Mouse (Mus musculus) layer of hippocampus, adult 2 months (tissue): ENCODE results near the gene Fbxw9. TPM values are rescaled to one million over a fixed set of nuclear protein-coding genes. Genes with fewer than 3 reads are reported as not detected.

Source experiments
- DNase-seq, 2 experiments: peaks; one replicate each; pipeline ENCODE4 v3.0.0; 2022; ENCODE audit warnings: low spot score in 2 of 2
- H3K27ac ChIP-seq: fragments of 200-600 bp; 2 replicates; pipeline ENCODE4 v1.8.1; 2022
- H3K4me3 ChIP-seq: fragments of 200-600 bp; 2 replicates; pipeline ENCODE4 v1.8.1; 2022; ENCODE audit warnings: mild to moderate bottlenecking
- CTCF ChIP-seq: fragments of 200-600 bp; conservative IDR thresholded peaks from 2 replicates; pipeline ENCODE4 v1.8.1; 2022; ENCODE audit warnings: antibody characterized with exemption, mild to moderate bottlenecking, moderate library complexity
- total RNA-seq, 2 experiments: library from RNA; stranded (reverse); gene quantifications; 2 replicates each; pipeline ENCODE4 v1.2.3; 2021

Fbxw9 gene
- total RNA-seq, 2 experiments from 2014 or later, result 22.6 to 23.5 TPM

DNA sequence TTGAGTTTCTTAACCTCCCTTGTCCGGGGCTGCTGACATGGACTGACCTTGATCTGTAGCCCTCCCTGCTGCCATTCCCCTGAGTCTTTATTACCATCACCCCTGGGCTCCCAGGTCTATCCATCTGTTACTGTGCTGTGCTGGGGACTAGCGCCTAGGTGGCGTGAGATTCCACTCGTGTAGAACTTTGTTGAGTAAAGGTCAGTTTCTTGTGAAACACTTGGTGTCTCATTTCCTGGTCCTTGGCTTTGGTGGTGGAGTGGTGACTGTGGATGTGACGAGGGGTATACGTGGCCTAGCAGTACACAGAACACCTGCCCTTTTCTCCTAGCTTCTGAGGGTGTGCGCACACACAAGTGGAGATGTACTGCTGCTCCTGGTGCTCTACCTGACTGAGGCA, 2.5 kb upstream of the Fbxw9 start:
- H3K27ac ChIP-seq, result no peak overlapping the region
- DNase-seq, result no peak
- no peak overlapping the region for H3K4me3 ChIP-seq
- TF ChIP-seq CTCF, result no peak

DNA sequence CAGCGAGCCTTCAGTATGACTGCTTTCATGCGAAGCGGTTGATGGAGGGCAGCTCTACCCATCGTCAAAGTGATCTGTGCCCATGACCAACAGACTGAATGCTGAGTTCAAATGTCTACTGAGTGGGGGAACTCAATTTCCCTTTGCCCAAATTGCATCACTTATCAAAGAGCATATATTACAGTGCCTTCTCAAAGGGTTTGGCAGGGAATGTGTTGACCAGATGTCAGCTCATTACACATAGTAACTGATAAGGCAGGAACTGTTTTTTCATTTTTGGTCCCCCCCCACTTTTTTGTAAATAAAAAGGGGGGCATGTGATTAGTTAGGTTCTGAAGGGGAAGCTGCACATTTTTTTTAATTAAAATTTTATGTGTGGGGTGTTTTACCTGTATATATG, 2.7 kb downstream of the Fbxw9 start:
- Histone ChIP-seq H3K4me3 (no peak overlapping the region), H3K27ac (no peak overlapping the region)
- DNase-seq, result no peak
- TF ChIP-seq CTCF, result no peak

DNA sequence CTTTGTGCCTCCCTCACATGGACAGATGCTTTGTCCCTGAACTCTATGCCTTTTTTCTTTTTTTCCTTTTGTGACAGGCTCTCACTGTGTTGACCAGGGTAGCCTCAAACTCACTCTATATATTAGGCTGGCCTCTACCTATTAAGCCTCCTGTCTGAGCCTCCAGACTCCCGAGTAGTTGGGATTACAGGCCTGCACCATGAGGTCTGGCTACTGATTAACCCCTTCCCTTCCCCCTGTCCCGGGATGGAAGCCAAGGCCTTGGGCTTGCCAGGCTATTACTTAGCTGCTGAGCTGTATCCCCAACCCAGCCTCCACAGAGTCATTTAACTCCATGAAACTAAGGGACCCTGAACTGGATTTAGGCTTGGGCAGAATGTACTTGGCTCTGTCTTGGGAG, 5.4 kb downstream of the Fbxw9 start:
- TF ChIP-seq CTCF, result no peak
- DNase-seq, result no peak
- Histone ChIP-seq H3K4me3 (no peak overlapping the region), H3K27ac (no peak overlapping the region)

DNA sequence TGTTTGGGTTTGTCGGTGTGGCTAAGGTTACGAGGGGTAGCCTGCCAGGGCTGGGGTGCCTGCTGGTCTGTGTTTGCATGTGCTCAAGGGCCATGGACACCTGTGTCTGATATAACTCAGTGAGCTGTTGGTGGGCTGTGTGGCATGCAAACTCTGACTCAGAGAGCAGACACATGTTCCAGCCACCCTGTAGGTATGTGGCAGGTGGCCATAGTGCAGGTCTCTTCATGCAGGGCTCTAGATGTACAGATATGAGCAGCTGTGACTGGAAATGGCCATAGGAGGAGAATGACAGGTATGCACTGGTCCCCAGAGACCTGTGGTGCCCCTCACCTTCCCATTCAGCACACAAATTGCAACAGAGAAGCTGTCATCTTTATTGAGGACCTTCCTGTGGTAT, 7.3 kb downstream of the Fbxw9 start:
- H3K27ac ChIP-seq, result no peak overlapping the region
- H3K4me3 ChIP-seq, result no peak overlapping the region
- DNase-seq, result no peak
- TF ChIP-seq CTCF, result no peak

DNA sequence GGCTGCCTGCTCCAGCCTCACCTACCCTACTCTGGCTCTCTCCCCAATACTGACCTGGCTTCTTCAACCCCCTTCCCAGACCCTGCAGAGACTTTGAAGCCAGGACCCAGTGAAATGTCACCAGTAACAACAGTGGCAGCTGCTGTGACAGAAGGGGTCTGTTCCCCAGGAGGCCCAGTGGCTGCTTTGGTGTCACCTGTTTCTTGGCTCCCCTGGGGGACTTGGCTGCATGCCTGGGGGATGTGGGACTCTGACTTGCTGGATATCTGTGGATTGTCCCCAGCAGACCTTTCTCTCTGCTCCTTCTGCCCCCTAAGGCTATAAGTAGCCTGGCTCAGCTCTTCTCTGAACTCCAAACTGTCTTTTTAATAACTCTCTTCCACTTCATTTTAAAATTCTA, 8.1 kb downstream of the Fbxw9 start, which contains the start of gene Gm5741:
TSS of gene Gm5741 (minus strand) at position 1 of the 400 bp plus-strand sequence.
- Histone ChIP-seq H3K4me3 (no peak within 1 kb of the TSS), H3K27ac (no peak within 1 kb of the TSS)
- DNase-seq, result no peak
- no peak for TF ChIP-seq CTCF

DNA sequence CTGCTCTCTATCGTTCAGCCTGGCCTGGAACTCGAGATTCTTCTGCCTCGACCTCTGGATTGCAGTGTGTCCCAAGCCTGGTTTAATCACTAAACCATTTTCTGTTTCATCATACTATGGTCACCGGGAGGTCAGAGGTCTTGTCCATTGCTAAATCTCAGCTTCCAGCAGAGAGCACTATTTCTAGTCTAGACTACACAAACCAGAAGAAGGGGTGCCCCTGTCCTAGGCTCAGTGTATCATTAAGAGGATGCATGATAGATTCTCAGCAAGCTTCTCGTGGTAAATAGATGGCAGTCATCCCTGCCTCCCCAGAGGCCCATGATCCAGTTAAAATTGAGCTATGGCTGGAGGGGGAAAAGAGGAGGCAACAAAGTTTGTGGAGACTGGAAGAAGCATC, 11.2 kb downstream of the Fbxw9 start:
- H3K4me3 ChIP-seq, result peak overlapping the region; percentile 92
- H3K27ac ChIP-seq, result peak overlapping the region; percentile 93
- no peak for DNase-seq
- TF ChIP-seq CTCF, result no peak

DNA sequence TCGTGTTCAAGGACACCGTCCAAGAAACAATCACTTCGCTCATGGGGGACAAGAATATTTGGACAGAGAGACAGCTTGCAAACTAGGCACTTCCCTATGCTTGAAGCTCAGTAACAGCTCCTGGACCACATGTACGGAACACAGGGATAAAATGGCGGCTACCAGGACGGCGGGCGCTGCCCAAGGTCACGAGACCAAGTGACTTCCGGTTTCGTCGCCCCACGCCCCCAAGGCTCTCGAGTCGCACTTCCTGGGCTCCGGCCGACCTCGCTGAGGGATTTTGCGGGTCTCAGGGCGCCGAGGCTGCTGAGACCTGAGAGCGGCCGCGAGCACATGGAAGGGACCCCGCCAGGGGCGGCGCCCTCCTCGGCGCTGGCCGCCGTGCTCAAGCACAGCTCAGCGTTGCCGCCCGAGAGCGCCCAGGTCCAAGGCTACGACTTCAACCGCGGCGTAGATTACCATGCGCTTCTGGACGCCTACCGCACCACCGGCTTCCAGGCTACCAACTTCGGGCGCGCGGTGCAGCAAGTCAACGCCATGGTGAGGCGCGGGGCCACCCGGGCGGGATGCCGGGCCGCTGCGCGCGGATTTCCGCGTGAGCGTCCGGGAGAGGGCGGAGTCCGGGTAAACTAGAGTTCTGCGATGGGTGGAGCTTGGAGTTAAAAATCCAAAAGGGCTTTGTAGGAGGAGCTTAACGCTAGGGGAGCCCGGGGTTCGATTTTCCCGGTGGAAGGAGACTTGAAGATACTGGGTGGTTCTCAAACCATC, 11.8 kb downstream of the Fbxw9 start, which contains the start of gene Dhps:
TSS of gene Dhps (plus strand) at position 244 of the 768 bp plus-strand sequence.
- TF ChIP-seq CTCF, result peak; percentile 43
- peak; percentile 88 to 92 for DNase-seq
- peak within 1 kb of the TSS; percentile 92 for H3K4me3 ChIP-seq
- H3K27ac ChIP-seq, result peak within 1 kb of the TSS; percentile 93

DNA sequence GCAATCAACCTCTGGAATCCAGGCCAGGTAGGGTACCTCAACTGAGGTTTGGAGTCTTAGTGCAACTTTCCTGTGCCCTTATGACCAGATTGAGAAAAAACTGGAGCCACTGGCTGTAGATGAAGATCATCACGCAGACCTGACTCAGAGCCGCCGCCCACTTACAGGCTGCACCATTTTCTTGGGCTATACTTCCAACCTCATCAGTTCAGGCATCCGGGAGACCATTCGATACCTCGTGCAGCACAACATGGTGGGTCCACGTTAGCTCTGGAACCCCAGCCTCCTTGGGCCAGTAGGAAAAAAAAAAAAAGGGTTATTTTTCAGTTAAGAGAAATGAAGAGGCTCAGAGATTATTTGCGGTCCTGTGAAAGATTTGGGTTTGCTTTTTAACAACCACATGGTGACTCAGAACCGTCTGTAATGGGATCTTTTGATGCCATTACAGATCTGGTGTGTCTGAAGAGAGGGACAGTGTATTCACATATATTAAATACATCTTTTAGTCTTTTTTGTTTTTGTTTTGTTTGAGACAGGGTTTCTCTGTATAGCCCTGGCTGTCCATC, 12.6 kb downstream of the Fbxw9 start:
- DNase-seq, result no peak
- TF ChIP-seq CTCF, result no peak
- H3K4me3 ChIP-seq, result peak overlapping the region; percentile 92
- H3K27ac ChIP-seq, result peak overlapping the region; percentile 93

DNA sequence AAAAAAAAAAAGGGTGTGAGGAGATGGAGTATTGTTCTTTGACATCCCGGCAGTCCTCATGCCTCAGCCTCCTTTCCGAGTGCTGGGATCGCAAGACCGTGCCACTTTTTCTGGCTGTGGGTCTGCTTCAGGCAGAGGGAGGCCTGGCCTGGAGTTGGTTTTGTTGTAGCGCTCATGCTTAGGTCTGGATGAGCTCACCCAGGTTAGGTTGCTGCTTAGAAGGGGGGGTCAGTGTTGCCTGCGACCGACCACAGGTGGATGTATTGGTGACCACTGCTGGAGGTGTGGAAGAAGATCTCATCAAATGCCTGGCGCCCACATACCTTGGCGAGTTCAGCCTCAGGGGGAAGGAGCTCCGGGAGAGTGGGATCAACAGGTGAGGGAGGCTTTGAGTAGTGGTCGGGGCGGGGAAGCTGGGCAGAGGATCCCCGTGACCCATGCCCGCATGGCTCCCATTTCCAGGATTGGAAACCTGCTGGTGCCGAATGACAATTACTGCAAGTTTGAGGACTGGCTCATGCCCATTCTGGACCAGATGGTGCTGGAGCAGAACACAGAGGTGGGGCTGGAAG, 13.3 kb downstream of the Fbxw9 start:
- no peak for DNase-seq
- Histone ChIP-seq H3K4me3 (no peak overlapping the region), H3K27ac (0 out of 2 replicates have a peak overlapping the region, but pooled peaks have one; percentile 1)
- no peak for TF ChIP-seq CTCF

DNA sequence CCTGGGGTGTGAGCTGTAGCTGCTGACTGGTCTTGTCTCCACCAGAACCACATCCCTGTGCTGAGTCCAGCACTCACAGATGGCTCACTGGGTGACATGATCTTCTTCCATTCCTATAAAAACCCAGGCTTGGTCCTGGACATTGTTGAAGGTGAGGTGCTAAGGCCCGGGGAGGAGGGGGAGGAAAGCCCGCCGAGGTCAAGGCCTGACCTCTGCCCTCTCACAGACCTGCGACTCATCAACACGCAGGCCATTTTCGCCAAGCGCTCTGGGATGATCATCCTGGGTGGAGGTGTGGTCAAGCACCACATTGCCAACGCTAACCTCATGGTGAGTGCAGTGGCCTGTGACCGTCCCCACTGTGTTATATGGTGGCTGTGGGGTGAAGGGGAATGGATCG, 14.3 kb downstream of the Fbxw9 start:
- Histone ChIP-seq H3K27ac (no peak overlapping the region), H3K4me3 (no peak overlapping the region)
- no peak for TF ChIP-seq CTCF
- DNase-seq, result no peak

DNA sequence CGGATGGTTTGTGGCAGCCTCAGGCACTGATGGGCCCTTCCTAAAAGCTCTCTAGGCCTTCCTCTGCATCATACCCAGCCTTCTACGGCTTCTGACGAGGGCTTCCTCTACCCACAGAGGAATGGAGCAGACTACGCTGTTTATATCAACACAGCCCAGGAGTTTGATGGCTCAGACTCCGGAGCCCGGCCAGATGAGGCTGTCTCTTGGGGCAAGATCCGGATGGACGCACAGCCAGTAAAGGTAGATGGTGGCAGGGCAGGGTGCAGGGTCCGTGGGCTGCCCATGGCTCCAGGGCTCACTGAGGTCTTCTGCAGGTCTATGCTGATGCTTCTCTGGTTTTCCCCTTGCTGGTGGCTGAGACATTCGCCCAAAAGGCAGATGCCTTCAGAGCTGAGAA, 14.8 kb downstream of the Fbxw9 start:
- no peak overlapping the region for H3K4me3 ChIP-seq
- TF ChIP-seq CTCF, result no peak
- no peak overlapping the region for H3K27ac ChIP-seq
- DNase-seq, result no peak

DNA sequence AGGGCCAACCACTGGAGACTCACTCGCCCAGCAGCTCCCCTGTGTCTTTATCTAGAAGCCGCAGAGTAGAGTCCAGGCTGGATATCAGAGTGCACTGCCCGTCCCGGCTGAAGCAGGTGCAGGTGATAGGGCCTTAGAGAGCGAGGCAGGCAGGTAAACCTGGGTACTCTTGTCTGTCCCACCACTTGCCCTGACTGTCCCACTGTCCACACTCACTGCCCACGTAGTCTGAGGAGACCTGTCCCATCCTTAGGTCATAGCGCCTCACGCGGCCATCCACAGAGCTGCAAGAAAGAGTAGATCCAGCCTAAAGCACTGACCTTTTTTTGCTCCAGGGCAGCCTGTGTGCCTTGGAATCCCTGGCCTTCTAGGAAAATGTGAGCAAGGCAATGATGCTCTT, 16.1 kb downstream of the Fbxw9 start:
- no peak overlapping the region for H3K4me3 ChIP-seq
- peak in 1 of 2 experiments; percentile 56 for DNase-seq
- H3K27ac ChIP-seq, result no peak overlapping the region
- TF ChIP-seq CTCF, result peak; percentile 73

DNA sequence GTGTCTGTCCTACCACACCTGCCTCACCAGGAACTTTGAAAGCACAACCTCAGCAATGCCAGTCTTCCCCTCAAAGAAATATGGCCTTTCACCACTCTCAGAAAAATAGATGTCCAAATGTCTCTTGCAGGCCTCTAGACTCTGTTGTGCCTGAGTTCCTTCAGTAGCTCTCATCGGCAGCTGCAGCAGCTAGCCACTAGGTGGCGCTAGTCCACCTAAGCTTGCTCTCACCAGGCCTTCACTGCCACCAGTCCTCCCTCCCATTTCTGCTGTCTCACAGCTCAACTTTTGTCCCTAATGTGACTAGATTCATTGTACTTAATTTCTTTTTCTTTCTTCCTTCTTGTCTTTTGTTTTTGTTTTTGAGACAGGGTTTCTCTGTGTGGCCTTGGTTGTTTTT, 17.1 kb downstream of the Fbxw9 start:
- Histone ChIP-seq H3K27ac (peak overlapping the region; percentile 7; the same call in 1 of the 2 replicates), H3K4me3 (no peak overlapping the region)
- DNase-seq, result peak; percentile 83 to 85
- TF ChIP-seq CTCF, result peak; percentile 99

DNA sequence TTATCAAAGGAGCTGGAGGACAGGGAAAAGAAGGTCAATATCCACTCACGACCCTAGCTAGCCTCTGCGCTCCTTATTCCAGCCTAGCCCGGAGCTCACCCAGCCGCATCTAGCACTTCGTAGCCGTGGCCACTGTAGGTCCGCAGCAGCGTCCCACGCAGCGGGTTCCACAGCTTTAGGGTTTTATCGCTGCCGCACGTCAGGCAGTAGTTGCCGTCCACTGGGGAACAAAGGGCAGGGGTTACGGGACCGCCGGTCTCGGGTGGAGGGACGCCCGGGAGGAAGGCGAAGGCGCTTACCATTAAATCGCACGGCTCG, 20.3 kb downstream of the Fbxw9 start:
- Histone ChIP-seq H3K27ac (peak overlapping the region; percentile 95), H3K4me3 (peak overlapping the region; percentile 94)
- no peak for DNase-seq
- no peak for TF ChIP-seq CTCF
